Mouse (Mus musculus): ENCODE measurements around the gene Slc1a5. TPM values are rescaled to one million over a fixed set of nuclear protein-coding genes. Genes with fewer than 3 reads are reported as not detected.

The Slc1a5 gene
- total RNA-seq, 2 experiments from 2014 or later: 2.0 to 2.9 TPM

- DNase-seq (ENCODE audit: low spot score in 2 of 2): no peak
Measured at GRCm38 (mm10) chr7:16781816-16782554, 845 bp downstream of the Slc1a5 start.

GRCm38 (mm10) chr7:16782555-16783125, 1.5 kb downstream of the Slc1a5 start:
- no peak for DNase-seq (ENCODE audit: low spot score in 2 of 2)

GRCm38 (mm10) chr7:16783224-16783688, 2.1 kb downstream of the Slc1a5 start:
- DNase-seq (ENCODE audit: low spot score in 2 of 2): no peak

- DNase-seq (ENCODE audit: low spot score in 2 of 2): no peak
Measured at GRCm38 (mm10) chr7:16783758-16784415, 2.7 kb downstream of the Slc1a5 start.

GRCm38 (mm10) chr7:16784498-16784976, 3.4 kb downstream of the Slc1a5 start:
- no peak for DNase-seq (ENCODE audit: low spot score in 2 of 2)

GRCm38 (mm10) chr7:16785541-16786083, 4.5 kb downstream of the Slc1a5 start:
- no peak for DNase-seq (ENCODE audit: low spot score in 2 of 2)

- DNase-seq (ENCODE audit: low spot score in 2 of 2): no peak
Measured at GRCm38 (mm10) chr7:16792316-16792715, 11.2 kb downstream of the Slc1a5 start.

- DNase-seq (ENCODE audit: low spot score in 2 of 2): no peak
Measured at GRCm38 (mm10) chr7:16793010-16793725, 12.0 kb downstream of the Slc1a5 start.

- no peak for DNase-seq (ENCODE audit: low spot score in 2 of 2)
Measured at GRCm38 (mm10) chr7:16794886-16795285, 13.7 kb downstream of the Slc1a5 start.

- no peak for DNase-seq (ENCODE audit: low spot score in 2 of 2)
Measured at GRCm38 (mm10) chr7:16804409-16805028, 23.4 kb downstream of the Slc1a5 start.

- no peak for DNase-seq (ENCODE audit: low spot score in 2 of 2)
Measured at GRCm38 (mm10) chr7:16807936-16808335, 26.8 kb downstream of the Slc1a5 start.

GRCm38 (mm10) chr7:16808647-16809046, 27.5 kb downstream of the Slc1a5 start:
- DNase-seq (ENCODE audit: low spot score in 2 of 2): no peak

- DNase-seq (ENCODE audit: low spot score in 2 of 2): peak in 1 of 2 experiments; percentile 90
Measured at GRCm38 (mm10) chr7:16809739-16810138, 28.6 kb downstream of the Slc1a5 start.

- no peak for DNase-seq (ENCODE audit: low spot score in 2 of 2)
Measured at GRCm38 (mm10) chr7:16810399-16810919, 29.3 kb downstream of the Slc1a5 start.

- peak in 1 of 2 experiments; percentile 57 for DNase-seq (ENCODE audit: low spot score in 2 of 2)
Measured at GRCm38 (mm10) chr7:16810920-16811648, 29.9 kb downstream of the Slc1a5 start.

GRCm38 (mm10) chr7:16811649-16812070, 30.5 kb downstream of the Slc1a5 start:
- DNase-seq (ENCODE audit: low spot score in 2 of 2): no peak

GRCm38 (mm10) chr7:16812505-16812904, 31.4 kb downstream of the Slc1a5 start:
- no peak for DNase-seq (ENCODE audit: low spot score in 2 of 2)

GRCm38 (mm10) chr7:16815351-16815941, 34.3 kb downstream of the Slc1a5 start, which contains the start of gene Strn4:
Strn4 (plus strand) TSS chr7:16815889.
- peak in 1 of 2 experiments; percentile 52 for DNase-seq (ENCODE audit: low spot score in 2 of 2)

GRCm38 (mm10) chr7:16816078-16816474, 34.9 kb downstream of the Slc1a5 start:
- DNase-seq (ENCODE audit: low spot score in 2 of 2): peak; percentile 73 to 83

All from layer of hippocampus, adult 18-20 months (tissue).